Mouse (Mus musculus) ES-CJ7 (cell line): ENCODE data around the gene 5730596B20Rik.
A peak's percentile ranks its signal among the peaks of the same experiment; 100 is the strongest.

ENCODE experiments used
- DNase-seq: peaks from one replicate; pipeline ENCODE4 v3.0.0; 2011; ENCODE audit warnings: low read depth, low spot score

The 5730596B20Rik gene

DNA sequence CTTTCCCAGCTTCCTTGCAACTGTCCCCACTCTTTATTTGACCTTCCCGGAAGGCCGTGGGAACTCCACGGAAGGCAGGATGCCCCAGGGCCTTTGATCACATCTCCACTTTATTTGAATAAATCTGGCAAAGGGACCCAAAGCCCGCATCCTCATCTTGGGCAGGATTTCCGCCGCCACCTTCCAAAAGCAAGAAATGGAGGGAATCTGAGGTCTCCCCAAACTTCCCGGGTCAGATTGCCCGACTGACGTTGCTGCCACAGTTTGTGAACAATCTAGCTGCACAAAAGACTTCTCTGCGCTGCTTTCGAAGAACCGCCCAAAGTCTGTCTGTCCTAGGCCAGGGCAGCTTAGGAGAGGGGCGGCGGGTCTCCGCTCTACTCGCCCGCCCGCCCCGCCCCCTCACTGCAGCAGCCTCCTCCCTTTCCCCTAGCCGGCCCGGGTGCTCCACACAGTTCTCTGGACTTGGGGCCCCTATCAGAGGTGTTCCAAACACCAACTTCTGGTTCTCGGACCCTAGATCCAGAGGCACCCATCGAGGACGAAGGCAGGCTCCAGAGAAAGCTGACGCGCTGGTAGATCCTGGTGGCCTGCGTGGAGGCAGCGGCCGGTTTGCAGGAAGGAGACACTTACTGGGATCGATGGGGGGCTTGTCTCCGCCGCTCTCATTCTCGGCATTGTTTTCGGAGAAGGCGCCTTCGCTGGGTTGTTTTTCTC is 47.8 kb downstream of the 5730596B20Rik start:
- peak; percentile 78 for DNase-seq

DNA sequence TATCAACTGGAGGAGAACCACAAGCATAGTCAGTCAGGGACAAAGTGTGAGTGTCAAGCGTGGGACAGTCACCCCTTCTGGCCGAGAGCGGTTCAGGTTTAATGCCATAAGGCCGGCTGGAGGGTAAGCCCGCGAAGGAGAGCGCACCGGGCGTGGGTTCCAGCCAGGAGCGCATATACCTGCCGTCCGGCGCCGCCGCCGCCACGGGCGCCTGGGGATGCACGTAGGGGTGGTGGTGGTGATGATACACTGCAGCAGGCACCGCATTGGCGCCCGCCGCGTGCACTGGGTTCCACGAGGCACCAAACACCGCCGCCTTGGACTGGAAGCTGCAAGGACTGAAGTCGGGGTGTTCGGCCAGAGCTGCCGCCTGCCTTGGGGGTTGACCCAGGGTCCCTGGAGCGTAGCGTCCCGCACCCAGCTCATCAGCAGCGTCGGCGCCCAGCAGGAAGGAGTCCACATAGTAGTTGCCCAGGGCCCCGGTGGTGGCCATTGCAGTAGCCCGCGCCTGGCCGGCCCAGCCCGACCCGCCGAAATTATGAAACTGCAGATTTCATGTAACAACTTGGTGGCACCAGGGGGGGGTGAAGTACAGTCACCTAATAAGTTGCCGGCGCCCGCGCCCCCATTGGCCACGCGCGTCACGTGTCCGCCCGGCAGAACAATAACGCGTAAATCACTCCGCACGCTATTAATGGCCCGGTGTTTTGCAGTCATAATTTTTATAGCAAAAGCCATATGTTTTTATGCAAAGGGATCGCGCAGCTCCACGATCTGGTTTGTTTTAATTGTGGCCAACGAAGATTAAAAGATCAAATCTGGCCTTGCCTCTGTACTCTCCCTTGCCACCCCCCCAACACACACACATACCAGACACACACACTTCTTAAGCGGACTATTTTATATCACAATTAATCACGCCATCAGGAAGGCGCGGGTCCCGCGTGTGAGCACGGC is 48.6 kb downstream of the 5730596B20Rik start:
- peak; percentile 65 for DNase-seq

DNA sequence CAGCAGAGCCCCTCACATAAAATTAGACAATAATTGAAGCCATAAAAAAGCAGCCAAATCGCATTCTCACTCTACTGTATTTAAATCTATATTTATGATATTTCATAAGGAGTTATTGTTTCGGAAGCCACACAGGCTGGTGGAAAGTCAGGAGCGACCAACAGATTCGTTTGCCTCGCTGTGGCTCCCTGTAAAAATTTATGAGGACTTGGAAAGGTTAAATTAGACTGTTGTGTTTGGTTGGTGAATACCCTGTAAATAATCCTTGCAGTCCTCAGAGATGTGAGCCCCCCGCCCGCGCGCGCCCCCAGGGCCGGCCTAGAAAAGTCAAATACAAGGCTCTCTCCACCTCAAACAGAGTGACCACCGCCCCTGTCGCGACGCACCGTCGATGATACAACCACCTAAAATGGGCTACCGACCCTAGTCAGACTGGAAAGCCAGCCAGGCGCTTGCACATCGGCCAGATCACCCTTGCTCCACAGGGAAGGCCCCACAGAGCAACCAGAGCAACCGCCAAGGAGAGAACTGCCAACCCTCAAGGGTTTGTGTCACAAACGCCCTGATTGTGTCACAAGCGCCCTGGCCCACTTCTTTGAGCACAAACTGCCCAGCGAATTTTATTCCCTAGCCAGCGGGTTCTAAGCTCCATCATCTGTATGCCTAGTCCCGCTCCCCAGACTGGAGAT is 49.4 kb downstream of the 5730596B20Rik start:
- peak; percentile 40 for DNase-seq

DNA sequence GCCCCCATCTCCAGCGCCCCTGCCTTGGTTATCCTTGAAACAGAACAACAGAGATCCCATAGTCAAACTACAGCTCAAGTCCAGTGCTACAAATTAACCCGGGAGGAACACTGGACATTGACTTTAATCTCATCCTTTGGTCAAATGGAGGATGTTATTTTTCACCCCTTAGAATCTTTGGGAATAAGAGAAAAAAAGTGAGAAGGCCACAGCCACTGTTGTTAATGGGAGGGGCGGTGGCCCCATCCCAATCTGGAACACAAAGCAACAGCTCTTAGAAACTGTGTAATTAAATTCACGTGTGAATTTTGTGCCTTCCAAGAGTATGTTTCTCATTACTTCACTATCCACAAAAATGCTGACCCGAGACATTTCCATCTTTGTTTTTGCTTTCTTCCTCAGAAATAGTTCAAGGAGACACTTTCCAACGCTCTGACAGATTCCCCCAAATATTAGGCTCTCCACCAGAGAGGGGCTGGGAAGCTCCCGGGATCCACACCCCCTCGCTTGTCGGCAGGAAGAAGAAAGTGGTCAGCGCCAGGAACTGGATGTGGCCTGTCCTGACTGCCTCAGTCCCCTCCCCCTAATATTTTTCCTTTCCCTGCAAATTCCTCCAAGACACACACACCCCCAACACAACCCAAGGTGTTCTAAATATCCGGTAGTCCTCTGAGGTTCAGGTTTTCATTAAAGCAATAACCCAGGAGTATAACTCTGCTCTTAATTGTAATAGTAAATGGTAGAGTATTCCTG is 50.3 kb downstream of the 5730596B20Rik start:
- no peak for DNase-seq

DNA sequence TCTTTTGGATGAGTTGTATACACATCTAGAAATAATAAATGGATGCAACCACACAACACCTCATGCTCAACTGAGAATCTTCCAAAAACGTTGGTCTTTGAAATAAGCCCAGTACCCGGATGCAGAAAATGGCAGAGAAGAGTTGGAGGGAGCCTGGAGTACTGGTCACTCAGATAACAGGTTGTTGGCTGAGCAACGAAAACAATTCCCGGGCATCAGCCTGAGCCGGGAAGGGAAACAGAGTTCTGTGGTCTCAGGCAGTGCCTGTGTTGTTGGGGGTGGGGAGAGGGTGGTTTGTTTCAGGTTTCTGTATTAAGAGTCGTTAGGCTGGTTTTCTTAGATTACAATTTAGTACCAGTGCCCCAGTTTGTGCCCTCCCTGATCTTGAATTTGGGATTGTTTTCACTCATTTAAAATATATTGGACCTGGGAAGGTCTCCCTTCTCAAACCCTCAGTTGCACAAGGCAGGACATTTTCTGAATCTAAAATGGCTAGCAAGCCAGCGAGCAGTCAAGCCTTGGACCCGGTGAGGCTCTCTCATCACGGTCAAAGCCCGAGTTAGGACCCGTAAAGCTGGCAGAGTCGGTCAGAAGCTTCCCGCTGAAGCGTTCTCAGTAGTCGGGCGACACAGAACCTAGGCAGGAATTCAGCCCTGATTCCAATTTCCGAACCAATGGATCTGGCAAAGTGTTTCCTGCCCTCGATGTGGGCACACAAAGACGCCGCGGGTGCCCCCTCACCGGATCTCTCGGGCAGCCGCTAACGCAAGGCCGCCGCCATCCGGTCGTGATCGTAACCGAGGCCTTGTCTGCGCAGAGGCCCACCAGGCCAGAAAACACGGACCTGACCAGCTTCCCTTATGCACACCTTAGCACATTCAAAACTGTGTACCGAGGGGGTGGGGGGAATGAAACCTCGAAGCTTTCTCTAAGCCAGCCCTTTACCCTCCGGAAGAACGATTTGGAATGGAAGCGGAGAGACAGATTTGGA is 51.5 kb downstream of the 5730596B20Rik start:
- DNase-seq = peak; percentile 50

DNA sequence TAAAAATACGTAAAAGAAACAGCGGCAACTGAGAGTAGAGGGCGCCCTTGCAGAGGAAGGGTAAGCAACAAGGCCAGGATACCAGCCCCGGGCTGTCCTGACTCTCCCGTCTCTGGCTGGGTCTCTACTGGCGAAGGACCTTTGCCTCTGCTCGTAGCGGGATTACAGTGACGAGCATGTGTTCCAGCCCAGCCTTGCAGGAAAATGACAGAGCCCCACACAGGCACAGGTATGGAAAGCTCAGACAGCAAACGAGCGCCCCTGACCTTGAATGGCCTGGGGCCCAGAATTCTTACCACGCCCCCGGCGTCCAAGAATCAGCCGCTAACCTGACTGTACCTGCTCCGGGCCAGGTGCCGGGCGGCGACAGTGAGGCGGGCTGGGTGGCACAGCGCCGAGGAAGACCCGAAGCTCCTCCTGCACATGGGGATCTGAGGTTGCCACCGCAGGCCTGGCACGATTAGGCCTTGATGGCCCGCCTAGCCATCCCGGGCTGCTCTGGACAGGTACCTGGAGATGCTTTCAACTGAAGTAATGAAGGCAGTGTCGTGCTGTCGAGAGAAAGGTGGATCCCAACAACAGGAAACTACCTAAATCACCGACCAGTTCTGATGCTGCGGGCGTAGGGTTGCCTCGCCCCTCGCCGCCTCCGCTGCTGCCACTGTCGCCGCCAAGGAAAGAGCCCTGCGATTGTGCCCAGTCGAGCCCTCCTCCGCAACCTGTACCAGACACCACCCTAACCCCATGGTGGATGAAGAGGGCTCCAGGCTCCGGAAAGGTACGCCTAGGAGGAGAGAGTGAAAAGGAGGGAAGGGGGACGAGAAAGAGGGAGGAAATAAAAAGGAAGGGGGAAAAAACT is 52.5 kb downstream of the 5730596B20Rik start:
- DNase-seq = peak; percentile 78
